Mouse (Mus musculus): ENCODE results near the gene Coa5.

The Coa5 gene

GRCm38 (mm10) chr1:37430297-37430840, 466 bp upstream of the Coa5 start:
- no peak for DNase-seq (ENCODE audit: extremely low spot score, low spot score)

- DNase-seq (ENCODE audit: extremely low spot score, low spot score), result no peak
These were observed 992 bp downstream of the Coa5 start for GRCm38 (mm10) chr1:37428911-37429310.

- DNase-seq (ENCODE audit: extremely low spot score, low spot score), result no peak
These were observed 2.6 kb downstream of the Coa5 start for GRCm38 (mm10) chr1:37427144-37427875.

- no peak for DNase-seq (ENCODE audit: extremely low spot score, low spot score)
These were observed 10.5 kb downstream of the Coa5 start for GRCm38 (mm10) chr1:37419420-37419819.

GRCm38 (mm10) chr1:37415394-37415793, 14.5 kb downstream of the Coa5 start:
- DNase-seq (ENCODE audit: extremely low spot score, low spot score), result no peak

GRCm38 (mm10) chr1:37409647-37410046, 20.3 kb downstream of the Coa5 start:
- no peak for DNase-seq (ENCODE audit: extremely low spot score, low spot score)

- DNase-seq (ENCODE audit: extremely low spot score, low spot score), result no peak
These were observed 21.2 kb downstream of the Coa5 start for GRCm38 (mm10) chr1:37408678-37409077.

- DNase-seq (ENCODE audit: extremely low spot score, low spot score), result no peak
These were observed 21.8 kb downstream of the Coa5 start for GRCm38 (mm10) chr1:37408059-37408458.

- no peak for DNase-seq (ENCODE audit: extremely low spot score, low spot score)
These were observed 22.7 kb downstream of the Coa5 start for GRCm38 (mm10) chr1:37407228-37407627.

- no peak for DNase-seq (ENCODE audit: extremely low spot score, low spot score)
These were observed 24.8 kb downstream of the Coa5 start for GRCm38 (mm10) chr1:37405137-37405536.

GRCm38 (mm10) chr1:37401687-37402086, 28.2 kb downstream of the Coa5 start:
- peak; percentile 46 for DNase-seq (ENCODE audit: extremely low spot score, low spot score)

GRCm38 (mm10) chr1:37399734-37400133, 30.2 kb downstream of the Coa5 start:
- DNase-seq (ENCODE audit: extremely low spot score, low spot score), result no peak

- DNase-seq (ENCODE audit: extremely low spot score, low spot score), result no peak
These were observed 30.9 kb downstream of the Coa5 start for GRCm38 (mm10) chr1:37398961-37399360.

GRCm38 (mm10) chr1:37396481-37396880, 33.4 kb downstream of the Coa5 start:
- no peak for DNase-seq (ENCODE audit: extremely low spot score, low spot score)

- no peak for DNase-seq (ENCODE audit: extremely low spot score, low spot score)
These were observed 36.7 kb downstream of the Coa5 start for GRCm38 (mm10) chr1:37393174-37393573.

- no peak for DNase-seq (ENCODE audit: extremely low spot score, low spot score)
These were observed 43.4 kb downstream of the Coa5 start for GRCm38 (mm10) chr1:37386448-37386971.

- DNase-seq (ENCODE audit: extremely low spot score, low spot score), result no peak
These were observed 45.6 kb downstream of the Coa5 start for GRCm38 (mm10) chr1:37384304-37384703.

GRCm38 (mm10) chr1:37380913-37381312, 49.0 kb downstream of the Coa5 start:
- DNase-seq (ENCODE audit: extremely low spot score, low spot score), result no peak

GRCm38 (mm10) chr1:37379536-37379935, 50.4 kb downstream of the Coa5 start:
- no peak for DNase-seq (ENCODE audit: extremely low spot score, low spot score)

- no peak for DNase-seq (ENCODE audit: extremely low spot score, low spot score)
These were observed 51.8 kb downstream of the Coa5 start for GRCm38 (mm10) chr1:37378095-37378494.

- DNase-seq (ENCODE audit: extremely low spot score, low spot score), result peak; percentile 29
These were observed 53.2 kb downstream of the Coa5 start for GRCm38 (mm10) chr1:37376751-37377150.

- no peak for DNase-seq (ENCODE audit: extremely low spot score, low spot score)
These were observed 53.7 kb downstream of the Coa5 start for GRCm38 (mm10) chr1:37376177-37376576.
